ENCODE assay signal across 11 mouse cellular contexts in the genomic region with DNA sequence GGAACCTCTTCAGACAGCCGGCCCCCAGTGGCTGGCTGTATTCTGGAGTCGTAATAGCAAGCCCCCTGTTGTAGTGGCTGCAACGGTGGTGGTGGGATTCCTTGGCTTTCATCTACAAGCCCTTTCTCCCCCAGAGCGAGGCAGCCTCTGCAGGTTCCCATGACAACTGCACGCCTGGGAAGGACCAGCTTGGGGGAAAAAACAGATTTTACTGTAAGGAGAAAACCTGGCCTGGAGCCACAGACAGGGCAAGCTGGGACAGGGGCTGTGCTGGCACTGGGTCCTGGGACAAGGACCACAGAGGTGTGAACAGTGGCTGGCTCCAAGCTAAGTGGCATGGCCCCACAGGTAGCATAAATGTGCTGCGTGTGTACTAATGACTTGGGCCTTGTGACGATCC. TPM values are rescaled to one million over a fixed set of nuclear protein-coding genes. Genes with fewer than 3 reads are reported as not detected.
DNase-seq lines count a peak whose midpoint lies in the region; ATAC-seq lines count a peak whose summit lies in the region.
"Had no signal": no experiment of that assay in that cellular context is flagged by ENCODE, and none has a peak within 500 bp of the region (broad histone marks: within the 10 kb centered on the region; RNA-seq: fewer than 3 reads in every experiment).

No protein-coding gene starts in this region.

- H3K27me3 ChIP-seq in embryonic facial prominence, embryonic 11.5 days (ENCODE audit: control insufficient read depth, insufficient read depth, low read length), result no peaks in the 10 kb centered on the region
- H3K27me3 ChIP-seq in hindbrain, embryonic 14.5 days (ENCODE audit: control insufficient read depth, insufficient read depth, low read length), result no peaks in the 10 kb centered on the region
- H3K27me3 ChIP-seq in midbrain, embryonic 15.5 days (replicated peaks), result no peaks in the 10 kb centered on the region
- H3K27me3 ChIP-seq in heart, embryonic 11.5 days (ENCODE audit: control insufficient read depth, insufficient read depth, low read length), result peaks cover 6% of the 10 kb centered on the region; the same call in 1 of the 2 replicates

- H3K27ac ChIP-seq in embryonic facial prominence, embryonic 11.5 days (replicated peaks; ENCODE audit: low read depth, low read length), result no peak overlapping the region
- H3K27ac ChIP-seq in hindbrain, embryonic 14.5 days, result 0 out of 2 replicates have a peak overlapping the region, but pooled peaks have one; percentile 18
- peak overlapping the region; percentile 76 for H3K27ac ChIP-seq in midbrain, embryonic 15.5 days
- H3K27ac ChIP-seq in heart, embryonic 11.5 days (ENCODE audit: low read depth, low read length), result no peak overlapping the region
- H3K27ac ChIP-seq: heart, adult 2 months had no signal

- H3K36me3 ChIP-seq in embryonic facial prominence, embryonic 11.5 days (replicated peaks; ENCODE audit: control insufficient read depth, insufficient read depth, low read depth, low read length), result no peaks in the 10 kb centered on the region
- no peaks in the 10 kb centered on the region for H3K36me3 ChIP-seq in hindbrain, embryonic 14.5 days (replicated peaks; ENCODE audit: control insufficient read depth, insufficient read depth)
- no peaks in the 10 kb centered on the region for H3K36me3 ChIP-seq in midbrain, embryonic 15.5 days (replicated peaks)
- H3K36me3 ChIP-seq in heart, embryonic 11.5 days (ENCODE audit: control insufficient read depth, insufficient read depth, low read length), result no peaks in the 10 kb centered on the region

- H3K9ac ChIP-seq in embryonic facial prominence, embryonic 11.5 days (replicated peaks; ENCODE audit: low read length), result no peak overlapping the region
- peak overlapping the region; percentile 20; the same call in 1 of the 2 replicates for H3K9ac ChIP-seq in hindbrain, embryonic 14.5 days
- peak overlapping the region; percentile 13; the same call in 1 of the 2 replicates for H3K9ac ChIP-seq in midbrain, embryonic 15.5 days
- no peak overlapping the region for H3K9ac ChIP-seq in heart, embryonic 11.5 days (ENCODE audit: low read depth, low read length)

- no peaks in the 10 kb centered on the region for H3K4me1 ChIP-seq in embryonic facial prominence, embryonic 11.5 days (ENCODE audit: control insufficient read depth, insufficient read depth, low read length)
- peaks cover 33% of the 10 kb centered on the region for H3K4me1 ChIP-seq in hindbrain, embryonic 14.5 days (replicated peaks; ENCODE audit: control insufficient read depth, insufficient read depth, low read length)
- H3K4me1 ChIP-seq in midbrain, embryonic 15.5 days, result peaks cover 44% of the 10 kb centered on the region
- H3K4me1 ChIP-seq in heart, embryonic 11.5 days (ENCODE audit: control insufficient read depth, insufficient read depth, low read length), result peaks cover 8% of the 10 kb centered on the region

- peak; percentile 72 for DNase-seq in brain, adult 2 months (ENCODE audit: low read depth, low spot score)
- peak; percentile 68 for DNase-seq in embryonic facial prominence, embryonic 11.5 days (ENCODE audit: low spot score)
- DNase-seq in hindbrain, embryonic 14.5 days (ENCODE audit: low spot score), result peak; percentile 77
- no peak for DNase-seq in ovary, postnatal 10 days (ENCODE audit: low spot score)
- DNase-seq in spleen, postnatal 36 days (ENCODE audit: low spot score in 2 of 2), result no peak
- DNase-seq: cerebellum, adult 11-12 months; heart, adult 2 months had no signal

- ATAC-seq in embryonic facial prominence, embryonic 11.5 days (replicated peaks; ENCODE audit: insufficient number of reproducible peaks, low FRiP score, low TSS enrichment, low read depth), result no peak
- ATAC-seq in hindbrain, embryonic 14.5 days (ENCODE audit: low FRiP score), result peak; percentile 74; the same call in 1 of the 2 replicates
- ATAC-seq in midbrain, embryonic 15.5 days (replicated peaks), result peak; percentile 85
- ATAC-seq in CD4-positive, CD25-positive, alpha-beta regulatory T cell, adult 4 months, result no peak
- ATAC-seq in heart, embryonic 11.5 days (replicated peaks; ENCODE audit: insufficient number of reproducible peaks, low FRiP score, low TSS enrichment), result no peak

- no peak overlapping the region for H3K4me2 ChIP-seq in embryonic facial prominence, embryonic 11.5 days (ENCODE audit: low read depth, low read length)
- 0 out of 2 replicates have a peak overlapping the region, but pooled peaks have one; percentile 19 for H3K4me2 ChIP-seq in hindbrain, embryonic 14.5 days (replicated peaks)
- H3K4me2 ChIP-seq in midbrain, embryonic 15.5 days, result peak overlapping the region; percentile 19; the same call in 1 of the 2 replicates
- no peak overlapping the region for H3K4me2 ChIP-seq in heart, embryonic 11.5 days

- WGBS in embryonic facial prominence, embryonic 11.5 days, result 27% methylated on average over 6 of the region's 7 CpGs
- 12% methylated on average over 7 of the region's 7 CpGs for WGBS in hindbrain, embryonic 14.5 days
- WGBS in midbrain, embryonic 15.5 days, result 12% methylated on average over 7 of the region's 7 CpGs
- WGBS in heart, embryonic 11.5 days (ENCODE audit: insufficient replicate concordance), result 23% methylated on average over 7 of the region's 7 CpGs

- H3K4me3 ChIP-seq in embryonic facial prominence, embryonic 11.5 days (ENCODE audit: low read depth, low read length), result no peak overlapping the region
- H3K4me3 ChIP-seq in hindbrain, embryonic 14.5 days (replicated peaks; ENCODE audit: low read length), result no peak overlapping the region
- no peak overlapping the region for H3K4me3 ChIP-seq in midbrain, embryonic 15.5 days
- H3K4me3 ChIP-seq in heart, embryonic 11.5 days (ENCODE audit: low read depth, low read length), result no peak overlapping the region
- H3K4me3 ChIP-seq: heart, adult 2 months; myocyte had no signal

- no peaks in the 10 kb centered on the region for H3K9me3 ChIP-seq in embryonic facial prominence, embryonic 11.5 days (replicated peaks; ENCODE audit: control insufficient read depth, low read length)
- 0 out of 2 replicates have a peak, but pooled peaks cover 8% of the 10 kb centered on the region for H3K9me3 ChIP-seq in hindbrain, embryonic 14.5 days (ENCODE audit: control insufficient read depth, low read length)
- H3K9me3 ChIP-seq in midbrain, embryonic 15.5 days, result no peaks in the 10 kb centered on the region
- H3K9me3 ChIP-seq in heart, embryonic 11.5 days (replicated peaks; ENCODE audit: control insufficient read depth, low read length), result no peaks in the 10 kb centered on the region; the same call in 1 of the 2 replicates

RNA-seq across cellular contexts. Expression of gene Acvr1b, which starts 13.3 kb away (rescaled TPM):
- polyA plus RNA-seq in embryonic facial prominence, embryonic 11.5 days (2014; fragmentation: Nextera tagmentation; extraction: Ambion mirVana), result 10.5 and 11.4 TPM in 2 replicates
- polyA plus RNA-seq in hindbrain, embryonic 14.5 days (2014; fragmentation: Nextera tagmentation; extraction: Ambion mirVana), result 30.0 and 35.7 TPM in 2 replicates
- 23.3 and 24.9 TPM in 2 replicates for polyA plus RNA-seq in midbrain, embryonic 15.5 days (2015; fragmentation: Nextera tagmentation; extraction: Ambion mirVana)
- 1 to 10 TPM; 4.0 to 5.4 TPM for polyA plus RNA-seq in CD4-positive, CD25-positive, alpha-beta regulatory T cell, adult 4 months (2017; shearing (Covaris generic))
- 8.0 and 8.9 TPM in 2 replicates for polyA plus RNA-seq in heart, embryonic 11.5 days (2014; fragmentation: Nextera tagmentation; extraction: Ambion mirVana)

RNA-seq across cellular contexts. Expression of gene Acvrl1, which starts 32.3 kb away (rescaled TPM):
- polyA plus RNA-seq in embryonic facial prominence, embryonic 11.5 days (2014; fragmentation: Nextera tagmentation; extraction: Ambion mirVana), result 3.8 and 4.6 TPM in 2 replicates
- 5.7 and 6.2 TPM in 2 replicates for polyA plus RNA-seq in hindbrain, embryonic 14.5 days (2014; fragmentation: Nextera tagmentation; extraction: Ambion mirVana)
- polyA plus RNA-seq in midbrain, embryonic 15.5 days (2015; fragmentation: Nextera tagmentation; extraction: Ambion mirVana), result 8.6 and 8.7 TPM in 2 replicates
- 1 to 10 TPM; 3.8 to 5.2 TPM for polyA plus RNA-seq in CD4-positive, CD25-positive, alpha-beta regulatory T cell, adult 4 months (2017; shearing (Covaris generic))
- 1.5 and 2.0 TPM in 2 replicates for polyA plus RNA-seq in heart, embryonic 11.5 days (2014; fragmentation: Nextera tagmentation; extraction: Ambion mirVana)

RNA-seq across cellular contexts. Expression of gene Ankrd33, which starts 45.0 kb away (rescaled TPM):
- not detected in 2 replicates for polyA plus RNA-seq in embryonic facial prominence, embryonic 11.5 days (2014; fragmentation: Nextera tagmentation; extraction: Ambion mirVana)
- polyA plus RNA-seq in hindbrain, embryonic 14.5 days (2014; fragmentation: Nextera tagmentation; extraction: Ambion mirVana), result not detected in 2 replicates
- not detected in 2 replicates for polyA plus RNA-seq in midbrain, embryonic 15.5 days (2015; fragmentation: Nextera tagmentation; extraction: Ambion mirVana)
- polyA plus RNA-seq in CD4-positive, CD25-positive, alpha-beta regulatory T cell, adult 4 months (2017; shearing (Covaris generic)), result not detected
- not detected in 2 replicates for polyA plus RNA-seq in heart, embryonic 11.5 days (2014; fragmentation: Nextera tagmentation; extraction: Ambion mirVana)
- polyA plus RNA-seq: heart, adult 2 months; myocyte had no signal

Comparison
In these comparisons a context has a peak if more than half of its experiments do, and no peak if none do; other contexts are left out.
1. DNase-seq: peak in brain, adult 2 months (single experiment), embryonic facial prominence, embryonic 11.5 days (single experiment) and hindbrain, embryonic 14.5 days (single experiment); none in ovary, postnatal 10 days (single experiment) and spleen, postnatal 36 days (0 of 2).
2. ATAC-seq: peak in hindbrain, embryonic 14.5 days (single experiment) and midbrain, embryonic 15.5 days (single experiment); none in embryonic facial prominence, embryonic 11.5 days (single experiment), CD4-positive, CD25-positive, alpha-beta regulatory T cell, adult 4 months (single experiment) and heart, embryonic 11.5 days (single experiment).
3. H3K27ac ChIP-seq: peak in hindbrain, embryonic 14.5 days (single experiment) and midbrain, embryonic 15.5 days (single experiment); none in embryonic facial prominence, embryonic 11.5 days (single experiment) and heart, embryonic 11.5 days (single experiment).
4. H3K4me2 ChIP-seq: peak in hindbrain, embryonic 14.5 days (single experiment) and midbrain, embryonic 15.5 days (single experiment); none in embryonic facial prominence, embryonic 11.5 days (single experiment) and heart, embryonic 11.5 days (single experiment).
5. H3K9ac ChIP-seq: peak in hindbrain, embryonic 14.5 days (single experiment) and midbrain, embryonic 15.5 days (single experiment); none in embryonic facial prominence, embryonic 11.5 days (single experiment) and heart, embryonic 11.5 days (single experiment).